Mouse (Mus musculus): Measurements from ENCODE around the gene C1qtnf6. TPM values are rescaled to one million over a fixed set of nuclear protein-coding genes. Genes with fewer than 3 reads are reported as not detected.

Gene C1qtnf6
- total RNA-seq, 2 experiments from 2014 or later, result 0.43 TPM; not detected in 1

- no peak for ATAC-seq (replicated peaks; ENCODE audit: low FRiP score, poor library complexity, severe bottlenecking)
These were observed 16.5 kb upstream of the C1qtnf6 start for GRCm38 (mm10) chr15:78547415-78548335.

- no peak for ATAC-seq (replicated peaks; ENCODE audit: low FRiP score, poor library complexity, severe bottlenecking)
These were observed 14.8 kb upstream of the C1qtnf6 start for GRCm38 (mm10) chr15:78546060-78546459.

- no peak for ATAC-seq (replicated peaks; ENCODE audit: low FRiP score, poor library complexity, severe bottlenecking)
These were observed 13.4 kb upstream of the C1qtnf6 start, which contains the start of gene Sstr3 for GRCm38 (mm10) chr15:78544561-78545001. Gene Sstr3 (minus strand): TSS chr15:78544685.

- ATAC-seq (replicated peaks; ENCODE audit: low FRiP score, poor library complexity, severe bottlenecking), result no peak
These were observed 12.8 kb upstream of the C1qtnf6 start for GRCm38 (mm10) chr15:78544041-78544440.

- ATAC-seq (replicated peaks; ENCODE audit: low FRiP score, poor library complexity, severe bottlenecking), result no peak
These were observed 11.6 kb upstream of the C1qtnf6 start for GRCm38 (mm10) chr15:78542767-78543303.

- no peak for ATAC-seq (replicated peaks; ENCODE audit: low FRiP score, poor library complexity, severe bottlenecking)
These were observed 11.0 kb upstream of the C1qtnf6 start for GRCm38 (mm10) chr15:78542098-78542766.

- no peak for ATAC-seq (replicated peaks; ENCODE audit: low FRiP score, poor library complexity, severe bottlenecking)
These were observed 10.4 kb upstream of the C1qtnf6 start for GRCm38 (mm10) chr15:78541606-78542005.

GRCm38 (mm10) chr15:78541036-78541435 lies 9.8 kb upstream of the C1qtnf6 start:
- ATAC-seq (replicated peaks; ENCODE audit: low FRiP score, poor library complexity, severe bottlenecking), result no peak

GRCm38 (mm10) chr15:78535723-78536421 lies 4.7 kb upstream of the C1qtnf6 start:
- ATAC-seq (replicated peaks; ENCODE audit: low FRiP score, poor library complexity, severe bottlenecking), result no peak

- no peak for ATAC-seq (replicated peaks; ENCODE audit: low FRiP score, poor library complexity, severe bottlenecking)
These were observed 2.2 kb upstream of the C1qtnf6 start for GRCm38 (mm10) chr15:78533346-78533835.

- ATAC-seq (replicated peaks; ENCODE audit: low FRiP score, poor library complexity, severe bottlenecking), result 0 out of 2 replicates have a peak, but pooled peaks have one; percentile 10
These were observed 1.5 kb upstream of the C1qtnf6 start for GRCm38 (mm10) chr15:78532566-78533345.

GRCm38 (mm10) chr15:78531901-78532469 lies 769 bp upstream of the C1qtnf6 start:
- peak; percentile 74 for ATAC-seq (replicated peaks; ENCODE audit: low FRiP score, poor library complexity, severe bottlenecking)

- no peak for ATAC-seq (replicated peaks; ENCODE audit: low FRiP score, poor library complexity, severe bottlenecking)
These were observed 170 bp upstream of the C1qtnf6 start for GRCm38 (mm10) chr15:78531451-78531720.

GRCm38 (mm10) chr15:78530141-78530540 lies 1.1 kb downstream of the C1qtnf6 start:
- ATAC-seq (replicated peaks; ENCODE audit: low FRiP score, poor library complexity, severe bottlenecking), result no peak

GRCm38 (mm10) chr15:78529428-78529990 lies 1.7 kb downstream of the C1qtnf6 start:
- ATAC-seq (replicated peaks; ENCODE audit: low FRiP score, poor library complexity, severe bottlenecking), result no peak

- no peak for ATAC-seq (replicated peaks; ENCODE audit: low FRiP score, poor library complexity, severe bottlenecking)
These were observed 2.3 kb downstream of the C1qtnf6 start for GRCm38 (mm10) chr15:78528726-78529411.

- ATAC-seq (replicated peaks; ENCODE audit: low FRiP score, poor library complexity, severe bottlenecking), result no peak
These were observed 3.2 kb downstream of the C1qtnf6 start for GRCm38 (mm10) chr15:78527973-78528372.

- ATAC-seq (replicated peaks; ENCODE audit: low FRiP score, poor library complexity, severe bottlenecking), result no peak
These were observed 7.1 kb downstream of the C1qtnf6 start for GRCm38 (mm10) chr15:78524163-78524562.

Measured in erythroblast, adult 5-6 weeks (primary cell).